Mouse (Mus musculus) Patski (cell line): ENCODE data around the gene Ifi213. TPM values are rescaled to one million over a fixed set of nuclear protein-coding genes. Genes with fewer than 3 reads are reported as not detected.

Source experiments
- ATAC-seq: fragments of 100-300 bp; one replicate; pipeline ENCODE4 v1.8.0; 2021
- CTCF ChIA-PET: fragments of 350-600 bp; sonication (Branson Sonifier 250); formaldehyde crosslinking; loops from one replicate; lab custom pipeline; 2022; ENCODE audit warnings: inconsistent platforms; lab: Charles Lee
- POLR2A ChIA-PET: fragments of 350-600 bp; sonication (Branson Sonifier 250); formaldehyde crosslinking; loops from one replicate; lab custom pipeline; 2022; ENCODE audit warnings: antibody characterized with exemption, inconsistent platforms; lab: Charles Lee
- DNase-seq: peaks from one replicate; pipeline ENCODE4 v3.0.0-alpha.2; 2011; ENCODE audit warnings: low read depth, low spot score
- H3K27me3 ChIP-seq: fragments of 371-371 bp; one replicate; pipeline ENCODE4 v1.5.1; 2021
- CTCF ChIP-seq: fragments of 100-300 bp; IDR thresholded peaks from one replicate; pipeline ENCODE4 v1.5.1; 2021
- in situ Hi-C: fragments of 300-500 bp; cut with MboI; formaldehyde crosslinking; loops from 3 replicates; pipeline ENCODE4 v1.11.1; 2018; ENCODE audit warnings: low pct_unique_long_range_greater_than_20kb, mixed read lengths
- polyA plus RNA-seq: library from polyadenylated mRNA; unstranded; gene quantifications from one replicate; pipeline ENCODE4 v1.2.3, GENCODE M21; 2021

The Ifi213 gene
- polyA plus RNA-seq, 1 experiment from 2014 or later: not detected

DNA sequence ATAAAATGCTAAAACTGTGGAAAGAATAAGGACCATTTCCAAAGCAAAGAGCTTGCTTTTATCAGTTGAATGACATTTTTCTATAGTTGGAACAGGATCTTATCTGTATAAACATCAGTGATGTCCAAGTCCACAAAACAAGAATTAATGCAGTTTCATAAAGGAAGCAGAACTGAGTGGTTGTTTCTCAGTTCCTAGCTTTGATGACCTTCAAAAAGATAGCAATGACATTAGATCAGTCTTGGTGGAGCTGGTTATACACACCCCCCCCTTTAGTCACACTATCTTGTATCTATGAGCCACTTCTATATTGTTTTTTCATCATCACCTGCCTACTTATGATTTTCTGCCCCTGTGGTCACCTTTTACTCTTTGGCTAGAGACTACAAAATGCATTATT, 77.6 kb downstream of the Ifi213 start:
- no peak for DNase-seq
- CTCF ChIA-PET: no interaction called here
- in situ Hi-C loops: no loop called here
- POLR2A ChIA-PET: no interaction called here
- no peaks in the 10 kb centered on the region for H3K27me3 ChIP-seq
- no peak for TF ChIP-seq CTCF
- ATAC-seq: no peak

Other genes starting within 250 kb of the Ifi213 start
- 0.13 TPM for gene Aim2, start 248.4 kb downstream of the Ifi213 start, polyA plus RNA-seq
- not detected for gene Cadm3, start 231.6 kb downstream of the Ifi213 start, polyA plus RNA-seq
- gene Ifi206, start 108.2 kb downstream of the Ifi213 start, polyA plus RNA-seq: not detected
- not detected for gene Ifi214, start 63.3 kb downstream of the Ifi213 start, polyA plus RNA-seq
- 0.06 TPM for gene Ifi209, start 31.6 kb upstream of the Ifi213 start, polyA plus RNA-seq
- not detected for gene Ifi208, start 74.4 kb upstream of the Ifi213 start, polyA plus RNA-seq
- gene Ifi207, start 142.5 kb upstream of the Ifi213 start, polyA plus RNA-seq: 0.40 TPM
- 6.5 TPM for gene Ifi204, start 167.7 kb upstream of the Ifi213 start, polyA plus RNA-seq